ENCODE assay signal across 20 mouse cellular contexts in genomic region chr5:97899321-97899720, GRCm38 (mm10).
DNase-seq lines count a peak whose midpoint lies in the region; ATAC-seq and TF ChIP-seq lines count a peak whose summit lies in the region.
"Had no signal": no experiment of that assay in that cellular context is flagged by ENCODE, and none has a peak within 500 bp of the region (broad histone marks: within the 10 kb centered on the region; RNA-seq: fewer than 3 reads in every experiment).

No protein-coding gene starts in this region.

- H3K9ac ChIP-seq in midbrain, postnatal 0 days (replicated peaks; ENCODE audit: low read length, poor library complexity, severe bottlenecking) = no peak overlapping the region
- no peak overlapping the region for H3K9ac ChIP-seq in midbrain, embryonic 14.5 days (replicated peaks; ENCODE audit: low read length)
- H3K9ac ChIP-seq: forebrain, embryonic 13.5 days; hindbrain, embryonic 13.5 days had no signal

- no peak overlapping the region for H3K27ac ChIP-seq in midbrain, postnatal 0 days (ENCODE audit: low read depth, low read length)
- H3K27ac ChIP-seq in midbrain, embryonic 14.5 days (replicated peaks; ENCODE audit: low read depth, low read length) = no peak overlapping the region
- H3K27ac ChIP-seq: forebrain, embryonic 10.5 days; forebrain, embryonic 13.5 days; hindbrain, embryonic 13.5 days had no signal

- no peaks in the 10 kb centered on the region for H3K4me1 ChIP-seq in midbrain, postnatal 0 days (ENCODE audit: insufficient read depth, low read length)
- no peaks in the 10 kb centered on the region for H3K4me1 ChIP-seq in midbrain, embryonic 14.5 days (ENCODE audit: control insufficient read depth, insufficient read depth, low read length)
- H3K4me1 ChIP-seq: forebrain, embryonic 10.5 days; forebrain, embryonic 13.5 days; hindbrain, embryonic 13.5 days had no signal

- H3K9me3 ChIP-seq in midbrain, postnatal 0 days (ENCODE audit: low read length) = no peaks in the 10 kb centered on the region
- H3K9me3 ChIP-seq in midbrain, embryonic 14.5 days (ENCODE audit: control insufficient read depth, low read length) = no peaks in the 10 kb centered on the region
- H3K9me3 ChIP-seq: forebrain, embryonic 10.5 days had no signal

- no peak for ATAC-seq in midbrain, postnatal 0 days (ENCODE audit: low FRiP score)
- ATAC-seq in midbrain, embryonic 14.5 days (ENCODE audit: low FRiP score, low TSS enrichment) = no peak
- ATAC-seq: activated CD4-positive, CD25-positive, alpha-beta regulatory T cell, adult 4 months; forebrain, embryonic 13.5 days; forebrain, embryonic 16.5 days; hindbrain, embryonic 16.5 days; inflammation-experienced regulatory T-cells, adult 6 months; intestine, embryonic 16.5 days had no signal

- H3K4me3 ChIP-seq in midbrain, postnatal 0 days (ENCODE audit: low read depth, low read length) = no peak overlapping the region
- H3K4me3 ChIP-seq in midbrain, embryonic 14.5 days (replicated peaks; ENCODE audit: low read depth, low read length) = no peak overlapping the region
- H3K4me3 ChIP-seq: forebrain, embryonic 10.5 days; forebrain, embryonic 13.5 days; hindbrain, embryonic 13.5 days had no signal

- H3K27me3 ChIP-seq in midbrain, postnatal 0 days (ENCODE audit: insufficient read depth, low read length) = no peaks in the 10 kb centered on the region
- no peaks in the 10 kb centered on the region for H3K27me3 ChIP-seq in midbrain, embryonic 14.5 days (ENCODE audit: control insufficient read depth, insufficient read depth, low read length)
- H3K27me3 ChIP-seq: forebrain, embryonic 13.5 days; hindbrain, embryonic 13.5 days had no signal

- no peak overlapping the region for H3K4me2 ChIP-seq in midbrain, postnatal 0 days (ENCODE audit: low read depth, low read length, poor library complexity, severe bottlenecking)
- no peak overlapping the region for H3K4me2 ChIP-seq in midbrain, embryonic 14.5 days (ENCODE audit: low read length)
- H3K4me2 ChIP-seq: forebrain, embryonic 13.5 days; heart, embryonic 11.5 days; hindbrain, embryonic 13.5 days had no signal

- peak; percentile 4 for DNase-seq in cerebellum, adult 11-12 months
- DNase-seq in cerebellum, postnatal 4 days (ENCODE audit: low spot score in 2 of 2) = no peak
- DNase-seq in cerebellum, postnatal 10 days = peak; percentile 49 to 71
- DNase-seq in cerebellum, adult 11 months = no peak
- DNase-seq in midbrain, postnatal 0 days (ENCODE audit: low spot score) = peak; percentile 31
- no peak for DNase-seq in midbrain, embryonic 14.5 days
- DNase-seq: adrenal gland, adult 8-10 months; adrenal gland, postnatal 25 days; gastrocnemius, postnatal 10 days; heart, adult 11 months; kidney, adult 18-20 months had no signal

- TF ChIP-seq CTCF in midbrain, postnatal 0 days (IDR thresholded peaks at IDR 0.05) = no peak

- no peaks in the 10 kb centered on the region for H3K36me3 ChIP-seq in midbrain, postnatal 0 days (ENCODE audit: insufficient read depth, low read length)
- H3K36me3 ChIP-seq in midbrain, embryonic 14.5 days (ENCODE audit: control insufficient read depth, insufficient read depth, low read length) = no peaks in the 10 kb centered on the region
- H3K36me3 ChIP-seq: forebrain, embryonic 10.5 days; hindbrain, embryonic 13.5 days had no signal

- WGBS in midbrain, postnatal 0 days = 82% methylated on average over 5 of the region's 5 CpGs
- WGBS in midbrain, embryonic 14.5 days = 85% methylated on average over 5 of the region's 5 CpGs

Comparison
In these comparisons a context has a peak if more than half of its experiments do, and no peak if none do; other contexts are left out.
1. DNase-seq: peak in cerebellum, adult 11-12 months (single experiment), cerebellum, postnatal 10 days (2 of 2) and midbrain, postnatal 0 days (single experiment); none in cerebellum, postnatal 4 days (0 of 2), cerebellum, adult 11 months (single experiment) and midbrain, embryonic 14.5 days (single experiment).